Mouse (Mus musculus): ENCODE measurements around the gene Cyth2.

The Cyth2 gene

GRCm38 (mm10) chr7:45784524-45785372 lies 29.6 kb downstream of the Cyth2 start, which contains the start of gene Sult2b1:
Gene Sult2b1 (minus strand): TSS chr7:45784669.
- no peak for DNase-seq

GRCm38 (mm10) chr7:45783511-45784091 lies 30.8 kb downstream of the Cyth2 start, which contains the start of gene Lmtk3:
Gene Lmtk3 (plus strand): TSS chr7:45783738.
- peak; percentile 69 for DNase-seq

- no peak for DNase-seq
Measured at GRCm38 (mm10) chr7:45782271-45782670, 32.1 kb downstream of the Cyth2 start.

- DNase-seq = no peak
Measured at GRCm38 (mm10) chr7:45779081-45779641, 35.2 kb downstream of the Cyth2 start.

GRCm38 (mm10) chr7:45775237-45775636 lies 39.1 kb downstream of the Cyth2 start:
- DNase-seq = no peak

- DNase-seq = no peak
Measured at GRCm38 (mm10) chr7:45771101-45771500, 43.3 kb downstream of the Cyth2 start.

GRCm38 (mm10) chr7:45770427-45771082 lies 43.8 kb downstream of the Cyth2 start:
- no peak for DNase-seq

GRCm38 (mm10) chr7:45767500-45767899 lies 46.9 kb downstream of the Cyth2 start:
- DNase-seq = no peak

- no peak for DNase-seq
Measured at GRCm38 (mm10) chr7:45766764-45767163, 47.6 kb downstream of the Cyth2 start.

GRCm38 (mm10) chr7:45765995-45766394 lies 48.4 kb downstream of the Cyth2 start:
- no peak for DNase-seq

- no peak for DNase-seq
Measured at GRCm38 (mm10) chr7:45760151-45760550, 54.2 kb downstream of the Cyth2 start.

- DNase-seq = peak; percentile 53
Measured at GRCm38 (mm10) chr7:45759400-45759799, 55.0 kb downstream of the Cyth2 start.
